Mouse (Mus musculus) urinary bladder, postnatal 14 days (tissue): Measurements from ENCODE around the gene Pnpla1.
A peak's percentile ranks its signal among the peaks of the same experiment; 100 is the strongest.

ENCODE experiments used
- DNase-seq: peaks from one replicate; pipeline ENCODE4 v3.0.0; 2021; ENCODE audit warnings: low spot score

Pnpla1 gene

DNA sequence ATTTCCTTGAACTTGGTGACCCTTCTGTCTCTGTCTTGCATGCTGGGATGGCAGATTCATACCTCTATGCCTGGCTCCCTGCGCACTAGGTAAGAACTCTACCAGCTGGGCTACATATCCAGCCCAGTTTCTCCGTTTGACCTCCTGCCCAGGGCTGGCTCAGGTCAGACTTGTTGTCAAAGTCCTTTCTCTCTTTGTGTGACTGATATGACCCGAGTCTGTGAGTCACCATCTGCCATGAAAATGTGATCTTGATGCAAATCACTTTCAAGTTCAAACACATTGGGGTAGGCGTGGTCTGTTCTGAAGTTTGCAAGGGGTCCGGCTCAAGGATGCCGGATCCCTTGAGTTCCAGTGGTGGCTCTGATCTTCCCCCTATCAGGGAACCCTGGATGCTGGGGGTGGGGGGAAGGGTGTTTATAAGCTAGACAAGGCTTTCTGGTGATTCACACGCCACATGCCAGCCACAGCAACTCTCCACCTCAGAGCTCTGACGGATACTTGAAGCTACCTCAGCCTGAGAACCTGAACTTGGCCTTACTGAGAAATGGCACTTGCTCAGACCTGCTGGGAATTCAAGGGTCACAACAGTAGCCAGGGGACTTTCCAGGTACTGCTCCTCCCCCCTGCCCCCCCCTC, 66.9 kb downstream of the Pnpla1 start:
- peak; percentile 22 for DNase-seq

DNA sequence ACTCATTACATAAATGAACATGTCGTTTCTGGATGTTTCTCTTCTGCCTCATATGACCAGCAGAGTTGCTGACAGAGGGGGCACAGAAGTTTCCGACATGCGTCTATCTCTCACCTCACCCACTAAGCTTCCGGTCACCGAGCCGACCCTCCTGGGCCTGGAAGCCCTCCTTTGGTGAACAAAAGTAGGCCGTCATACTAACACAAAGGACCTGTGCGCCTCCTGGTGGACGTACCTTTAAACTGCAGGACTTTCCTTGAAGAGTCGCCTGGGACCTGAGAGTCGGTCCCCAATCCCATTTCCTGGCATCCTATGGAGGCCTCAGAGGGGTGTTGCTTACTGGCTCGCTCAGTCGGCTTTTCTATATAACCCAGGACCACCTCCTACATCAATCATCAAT, 68.2 kb downstream of the Pnpla1 start:
- DNase-seq = peak; percentile 77

DNA sequence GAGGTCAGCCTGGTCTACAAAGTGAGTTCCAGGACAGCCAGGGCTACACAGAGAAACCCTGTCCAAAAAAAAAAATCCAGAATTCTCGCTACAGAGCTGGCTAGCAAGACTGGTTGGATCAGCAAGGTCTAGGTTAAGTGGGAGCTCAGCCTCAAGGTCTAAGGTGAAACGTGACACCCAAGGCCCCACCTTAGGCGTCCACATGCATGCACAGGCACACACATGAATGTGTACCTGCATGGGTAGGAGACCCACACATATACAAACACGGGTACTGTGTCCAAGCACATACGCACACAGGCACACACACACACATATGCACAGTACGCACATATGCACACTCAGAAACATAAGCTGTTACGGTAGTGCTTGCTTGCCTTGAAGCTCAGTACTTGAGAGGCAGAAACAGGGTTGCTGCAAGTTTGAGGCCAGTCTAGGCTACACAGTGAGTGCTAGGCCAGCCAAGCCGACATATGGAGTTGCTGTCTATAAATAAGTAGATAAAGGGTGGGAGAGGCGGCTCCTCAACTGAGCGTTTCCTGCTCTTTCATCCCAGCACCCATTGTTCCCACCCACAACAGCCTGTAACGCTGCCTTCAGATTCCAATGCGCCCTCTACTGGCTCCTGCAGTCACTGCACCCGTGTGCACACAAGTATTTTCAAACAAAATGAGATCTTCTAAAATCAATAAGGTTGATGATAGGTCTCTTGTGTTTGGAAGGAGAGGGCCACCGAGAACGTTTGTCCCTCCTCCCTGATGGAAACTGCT, 68.8 kb downstream of the Pnpla1 start:
- peak; percentile 59 for DNase-seq

GRCm38 (mm10) chr17:28928004-28928403, 69.8 kb downstream of the Pnpla1 start:
- DNase-seq = no peak

DNA sequence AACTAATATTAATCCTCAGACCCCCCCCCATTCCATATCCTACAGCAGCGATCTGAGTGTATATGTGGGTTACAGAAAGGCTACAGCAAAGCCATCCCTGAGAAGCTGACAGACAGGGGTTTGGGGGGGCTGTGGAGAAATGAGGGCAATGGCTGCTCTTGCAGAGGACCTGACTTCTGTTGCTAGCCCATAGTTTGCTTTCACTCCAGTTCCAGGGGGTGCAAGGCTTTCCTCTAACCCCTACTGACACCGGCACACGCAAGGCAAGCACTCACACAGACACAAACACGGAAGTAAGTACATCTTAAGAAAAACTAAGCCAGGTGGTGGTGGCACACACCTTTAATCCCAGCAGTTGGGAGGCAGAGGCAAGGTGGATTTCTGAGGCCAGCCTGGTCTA, 71.2 kb downstream of the Pnpla1 start:
- DNase-seq = no peak

DNA sequence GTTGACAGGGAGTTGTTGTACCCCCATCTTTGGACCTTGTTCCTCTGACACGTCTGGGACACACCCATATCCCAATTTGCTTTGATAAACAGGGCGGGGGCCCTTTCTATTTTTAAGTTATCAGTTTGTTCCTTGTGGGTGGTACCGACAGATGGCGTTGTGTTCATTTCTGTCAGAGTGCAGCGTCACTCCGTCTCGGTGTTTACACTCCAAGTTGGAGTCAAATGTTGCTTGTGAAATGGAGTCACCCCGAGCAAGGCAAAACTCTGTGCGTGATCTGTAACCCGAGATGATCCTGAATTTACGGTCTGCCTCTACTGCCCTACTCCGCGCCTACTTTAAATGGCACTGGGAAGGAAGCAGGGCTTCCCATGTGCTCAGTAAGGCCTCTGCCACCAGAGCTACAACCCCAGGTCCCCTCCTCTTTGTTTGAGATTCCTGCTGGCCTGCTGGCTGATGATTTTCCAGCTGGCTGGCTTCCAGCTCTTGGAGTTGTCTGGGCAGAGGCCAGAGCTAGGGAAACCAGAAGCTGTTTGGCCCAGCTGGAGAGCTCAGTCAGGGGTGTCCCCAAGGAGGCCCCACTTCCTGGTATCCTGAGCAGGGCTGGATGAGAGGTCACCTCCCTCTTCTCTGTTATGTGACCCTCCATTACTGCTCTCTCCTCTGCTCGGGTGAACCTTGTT, 72.3 kb downstream of the Pnpla1 start:
- DNase-seq = peak; percentile 85

DNA sequence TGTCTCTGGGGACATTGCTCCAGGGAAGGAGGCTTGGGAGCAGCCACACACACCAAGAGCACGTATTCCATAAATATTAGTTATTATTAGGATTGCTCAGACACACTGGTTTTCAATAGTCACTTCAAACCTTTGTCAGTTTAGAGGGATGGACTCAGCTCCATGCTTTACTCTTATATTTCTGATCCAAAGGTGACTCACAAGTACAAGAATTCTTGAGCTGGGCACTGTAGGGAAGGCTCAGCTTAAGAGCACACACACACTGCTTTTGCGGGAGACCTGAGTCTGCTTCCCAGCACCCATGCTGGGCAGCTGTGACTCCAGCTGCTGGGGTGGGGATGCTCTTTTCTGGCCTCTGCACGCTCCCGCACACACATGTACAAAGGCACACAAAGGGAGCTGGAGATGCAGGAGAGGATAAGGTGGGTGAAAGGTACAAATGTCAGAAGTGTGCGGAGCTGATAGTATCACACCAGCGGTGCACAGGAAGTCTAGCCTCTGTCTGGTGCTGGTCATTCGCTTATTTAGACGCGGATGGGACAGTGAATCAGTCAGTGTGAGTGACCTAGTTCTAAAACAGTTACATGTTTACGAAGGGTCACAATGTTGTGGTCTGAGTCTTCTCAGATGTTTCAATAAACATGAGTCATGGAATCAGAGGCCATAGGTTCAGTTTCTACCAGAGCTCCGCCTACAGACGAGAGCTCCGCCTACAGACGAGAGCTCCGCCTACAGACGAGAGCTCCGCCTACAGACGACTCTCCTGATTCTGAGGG, 73.4 kb downstream of the Pnpla1 start:
- DNase-seq = no peak

DNA sequence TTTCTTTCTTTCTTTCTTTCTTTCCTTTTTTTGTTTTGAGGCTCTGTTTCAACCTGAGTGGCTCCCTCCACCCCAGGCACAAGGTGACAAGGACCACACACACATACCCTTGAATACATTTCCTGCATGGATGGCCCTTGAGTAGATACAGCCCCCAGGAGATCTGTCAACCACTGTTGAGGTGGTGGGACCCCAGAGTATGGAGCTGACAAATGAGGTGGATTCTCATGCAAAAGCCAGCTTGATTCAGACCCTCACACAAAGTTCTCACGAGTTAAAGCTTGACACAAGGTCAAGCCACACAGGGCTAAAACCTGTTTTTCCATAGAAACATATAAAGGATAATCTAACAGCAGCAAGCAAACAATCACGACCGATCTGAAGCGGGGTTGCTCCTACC, 74.1 kb downstream of the Pnpla1 start:
- no peak for DNase-seq

- no peak for DNase-seq
These were observed 76.1 kb downstream of the Pnpla1 start for GRCm38 (mm10) chr17:28934120-28934916.

DNA sequence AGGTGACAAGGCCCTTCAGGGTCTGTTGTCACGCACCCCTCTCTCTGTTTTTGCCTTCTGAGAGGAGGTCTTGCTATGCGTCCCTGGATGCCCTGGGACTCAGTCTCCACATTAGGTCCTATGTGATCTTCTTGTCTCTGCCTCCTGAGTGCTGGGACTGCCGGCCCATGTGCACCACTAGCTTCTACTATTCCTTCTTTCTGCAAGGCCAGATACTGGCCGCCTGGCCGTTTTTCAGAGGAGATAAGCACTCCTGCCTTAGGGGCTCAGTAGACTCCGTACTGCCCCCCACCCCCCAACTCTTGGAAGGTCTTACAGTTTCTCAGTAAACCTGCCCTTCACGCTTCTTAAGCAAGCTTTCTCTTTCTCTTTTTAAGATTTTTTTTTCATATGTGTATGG, 77.9 kb downstream of the Pnpla1 start:
- DNase-seq = no peak

GRCm38 (mm10) chr17:28936622-28937345, 78.6 kb downstream of the Pnpla1 start:
- DNase-seq = no peak
